Mouse (Mus musculus) forebrain, postnatal 0 days (tissue): ENCODE measurements around the gene Hectd4. TPM values are rescaled to one million over a fixed set of nuclear protein-coding genes. Genes with fewer than 3 reads are reported as not detected.

ENCODE experiments used
- ATAC-seq: fragments of 200-750 bp; cut with Nextera tagmentation; 2 replicates; pipeline ENCODE4 v1.8.0; 2017; ENCODE audit warnings: mild to moderate bottlenecking, moderate library complexity
- DNase-seq: peaks from one replicate; pipeline ENCODE4 v3.0.0-alpha.2; 2015
- H3K27ac ChIP-seq: fragments of 300-500 bp; sonication (generic); 2 replicates; pipeline ENCODE4 v1.5.1; 2014; ENCODE audit warnings: low read depth, mild to moderate bottlenecking, antibody characterized with exemption, low read length, moderate library complexity, mixed read lengths
- H3K27me3 ChIP-seq: fragments of 300-500 bp; sonication (generic); 2 replicates; pipeline ENCODE4 v1.6.1; 2014; ENCODE audit warnings: mild to moderate bottlenecking, low read length, mixed read lengths; ENCODE audit not compliant: insufficient read depth
- H3K36me3 ChIP-seq: fragments of 300-500 bp; sonication (generic); 2 replicates; pipeline ENCODE4 v1.6.1; 2014; ENCODE audit warnings: mild to moderate bottlenecking, moderate library complexity; ENCODE audit not compliant: insufficient read depth
- H3K4me1 ChIP-seq: fragments of 300-500 bp; sonication (generic); 2 replicates; pipeline ENCODE4 v1.6.1; 2014; ENCODE audit warnings: antibody characterized with exemption; ENCODE audit not compliant: insufficient read depth
- H3K4me2 ChIP-seq: fragments of 300-500 bp; sonication (generic); 2 replicates; pipeline ENCODE4 v1.6.1; 2014; ENCODE audit warnings: low read depth, mild to moderate bottlenecking, moderate library complexity
- H3K4me3 ChIP-seq: fragments of 300-500 bp; sonication (generic); 2 replicates; pipeline ENCODE4 v1.5.1; 2014; ENCODE audit warnings: low read depth, low read length, mixed read lengths
- H3K9ac ChIP-seq: fragments of 300-500 bp; sonication (generic); 2 replicates; pipeline ENCODE4 v1.6.1; 2014; ENCODE audit warnings: mild to moderate bottlenecking
- H3K9me3 ChIP-seq: fragments of 300-500 bp; sonication (generic); 2 replicates; pipeline ENCODE4 v1.6.1; 2016; ENCODE audit warnings: low read length
- CTCF ChIP-seq: sonication (generic); IDR thresholded peaks from 2 replicates; pipeline ENCODE4 v1.5.1; 2016; ENCODE audit warnings: antibody characterized with exemption, control low read depth, low read depth
- WGBS: fragments of 180-500 bp; shearing (Covaris S2); extraction: QIAGEN DNeasy Blood & Tissue Kit; methylation state at CpG from one replicate; pipeline ENCODE4 v1.1.7; 2014; 5-methylcytosine and 5-hydroxymethylcytosine counted together
- polyA plus RNA-seq: library from polyadenylated mRNA; unstranded; fragments of >200 nt; fragmentation: Nextera tagmentation; extraction: Ambion mirVana; gene quantifications from 2 replicates; pipeline ENCODE4 v1.2.1, GENCODE M21; 2015
- total RNA-seq: library from RNA; depleted of rRNA; stranded (reverse); fragments of >200 nt; gene quantifications from 2 replicates; pipeline ENCODE4 v1.2.3, GENCODE M21; 2014; rRNA removed

Hectd4 gene
- total and polyA plus RNA-seq, 2 experiments from 2014 or later: 14.0 to 107 TPM

DNA sequence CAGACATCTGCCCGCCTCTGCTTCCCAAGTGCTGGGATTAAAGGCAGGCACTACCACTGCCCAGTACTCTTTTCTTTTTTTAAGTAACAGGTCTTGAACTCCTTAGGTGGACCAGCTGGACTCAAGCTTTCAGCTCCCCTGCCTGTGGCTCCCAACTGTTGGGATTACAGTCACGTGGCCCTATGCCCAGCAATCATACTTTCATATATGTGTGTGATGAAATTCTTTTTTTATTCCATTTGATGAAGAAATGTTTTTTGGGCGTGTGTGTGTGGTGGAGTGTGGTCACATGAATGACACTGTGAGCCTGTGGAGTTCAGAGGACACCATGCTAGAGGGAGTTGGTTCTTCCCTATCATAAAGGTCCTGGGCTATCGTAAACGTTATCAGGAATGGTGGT, 179.5 kb downstream of the Hectd4 start:
- TF ChIP-seq CTCF: no peak
- H3K4me2 ChIP-seq: peak overlapping the region; percentile 83; the same call in 1 of the 2 replicates
- no peak overlapping the region for H3K27ac ChIP-seq
- no peak overlapping the region for H3K4me3 ChIP-seq
- ATAC-seq (no peak), DNase-seq (no peak)
- peaks cover 13% of the 10 kb centered on the region; the same call in 1 of the 2 replicates for H3K36me3 ChIP-seq
- H3K4me1 ChIP-seq: peaks cover 8% of the 10 kb centered on the region
- H3K9ac ChIP-seq: no peak overlapping the region
- no peaks in the 10 kb centered on the region for H3K9me3 ChIP-seq
- 91% methylated on average over 5 of the region's 5 CpGs for WGBS
- no peaks in the 10 kb centered on the region for H3K27me3 ChIP-seq

DNA sequence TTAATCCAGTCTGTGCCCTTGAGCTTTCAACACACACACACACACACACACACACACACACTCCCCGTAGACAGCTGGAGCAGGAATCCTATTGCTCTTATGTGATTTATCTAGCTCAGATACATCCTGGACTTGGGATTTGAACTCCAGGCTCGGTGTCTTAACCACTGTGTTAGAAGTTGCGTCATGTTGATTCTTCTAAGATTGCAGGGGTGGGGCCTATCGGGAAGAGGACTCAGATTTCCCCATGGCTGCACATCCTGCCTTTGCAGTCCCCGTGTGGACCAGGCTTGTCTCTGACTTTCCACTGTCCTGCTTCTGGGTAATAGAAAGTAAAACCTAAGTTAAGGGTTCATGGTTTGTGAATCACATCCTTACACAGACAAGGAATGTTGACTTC, 180.0 kb downstream of the Hectd4 start:
- ATAC-seq: no peak
- Histone ChIP-seq H3K4me2 (no peak overlapping the region), H3K4me1 (peaks cover 8% of the 10 kb centered on the region), H3K9ac (no peak overlapping the region), H3K27ac (no peak overlapping the region), H3K4me3 (no peak overlapping the region), H3K9me3 (no peaks in the 10 kb centered on the region), H3K36me3 (peaks cover 13% of the 10 kb centered on the region; the same call in 1 of the 2 replicates), H3K27me3 (no peaks in the 10 kb centered on the region)
- WGBS: 79% methylated on average over 5 of the region's 5 CpGs
- TF ChIP-seq CTCF: no peak
- no peak for DNase-seq

DNA sequence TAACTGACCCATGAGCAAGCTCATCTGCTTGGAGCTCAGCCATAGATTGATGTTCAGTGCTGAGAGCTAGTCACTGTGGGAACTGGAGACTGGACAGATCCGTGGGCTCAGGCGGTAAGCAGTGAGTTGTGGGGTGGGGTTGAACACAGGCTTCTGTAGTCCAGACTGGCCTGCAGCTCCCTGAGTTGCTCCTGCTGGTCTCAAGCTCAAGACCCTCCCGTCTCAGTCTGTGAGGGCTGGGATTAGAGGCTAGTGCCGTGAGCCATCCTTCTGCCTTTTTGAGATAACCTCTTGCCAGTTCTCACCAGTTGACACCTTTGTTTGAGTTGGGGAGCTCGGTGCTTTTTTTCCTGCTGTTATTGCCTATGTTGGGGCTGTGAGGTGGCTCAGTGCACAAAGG, 180.8 kb downstream of the Hectd4 start:
- Histone ChIP-seq H3K27ac (no peak overlapping the region), H3K9me3 (no peaks in the 10 kb centered on the region), H3K27me3 (no peaks in the 10 kb centered on the region), H3K36me3 (peaks cover 17% of the 10 kb centered on the region), H3K4me2 (no peak overlapping the region), H3K4me1 (peaks cover 8% of the 10 kb centered on the region), H3K4me3 (no peak overlapping the region), H3K9ac (no peak overlapping the region)
- WGBS: 86% methylated on average over 5 of the region's 5 CpGs
- TF ChIP-seq CTCF: no peak
- no peak for DNase-seq
- no peak for ATAC-seq

DNA sequence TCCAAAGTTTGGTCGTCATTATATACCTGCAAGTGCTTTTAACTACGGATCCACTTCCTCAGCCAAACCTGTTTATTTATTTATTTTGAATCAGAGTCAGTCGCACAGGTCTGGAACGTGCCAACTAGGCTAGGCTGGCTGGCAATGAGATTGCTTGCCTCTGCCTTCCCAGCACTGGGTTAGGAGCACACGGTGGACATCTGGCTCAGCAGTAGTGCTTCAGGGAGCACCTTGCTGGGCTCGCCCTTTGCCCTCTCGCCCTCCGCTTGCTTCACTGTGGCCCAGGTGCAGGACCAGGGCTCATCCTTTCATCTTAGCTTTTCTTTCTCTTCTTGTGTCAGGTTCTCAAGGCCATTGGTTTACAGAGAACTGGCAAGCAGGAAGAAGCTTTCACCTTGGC, 187.8 kb downstream of the Hectd4 start:
- Histone ChIP-seq H3K9ac (no peak overlapping the region), H3K4me1 (no peaks in the 10 kb centered on the region), H3K36me3 (peaks cover 49% of the 10 kb centered on the region), H3K4me2 (no peak overlapping the region), H3K27ac (no peak overlapping the region), H3K27me3 (no peaks in the 10 kb centered on the region), H3K4me3 (no peak overlapping the region), H3K9me3 (no peaks in the 10 kb centered on the region)
- no peak for ATAC-seq
- no peak for TF ChIP-seq CTCF
- WGBS: 94% methylated on average over 8 of the region's 8 CpGs
- DNase-seq: no peak

DNA sequence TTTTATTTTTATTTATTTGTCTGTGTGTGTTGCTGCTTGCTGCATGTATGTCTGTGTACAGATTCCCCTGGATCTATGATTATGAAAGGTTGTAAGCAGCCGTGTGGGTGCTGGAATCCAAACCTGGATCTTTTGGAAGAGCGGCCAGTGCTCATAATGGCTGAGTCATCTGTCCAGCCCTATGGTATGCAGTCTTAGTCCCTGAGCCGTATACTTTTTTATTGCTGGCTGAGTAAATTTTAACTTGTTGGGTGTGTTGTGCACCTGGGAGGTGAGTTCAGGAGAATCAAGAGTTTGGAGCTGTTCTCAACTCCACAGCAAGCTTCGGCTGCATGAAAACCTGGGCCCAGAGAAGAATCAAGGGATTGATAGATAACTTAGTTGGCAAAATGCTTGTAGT, 191.0 kb downstream of the Hectd4 start:
- H3K4me1 ChIP-seq: no peaks in the 10 kb centered on the region
- no peak overlapping the region for H3K4me2 ChIP-seq
- H3K9ac ChIP-seq: no peak overlapping the region
- no peaks in the 10 kb centered on the region for H3K27me3 ChIP-seq
- no peak overlapping the region for H3K27ac ChIP-seq
- H3K4me3 ChIP-seq: no peak overlapping the region
- 95% methylated on average over 4 of the region's 4 CpGs for WGBS
- no peak for TF ChIP-seq CTCF
- DNase-seq (no peak), ATAC-seq (no peak)
- H3K9me3 ChIP-seq: no peaks in the 10 kb centered on the region
- H3K36me3 ChIP-seq: peaks cover 65% of the 10 kb centered on the region

Other genes starting within 250 kb of the Hectd4 start
- gene Rph3a, start 210.1 kb upstream of the Hectd4 start, total RNA-seq: 39.2 and 44.1 TPM in 2 replicates
- 29.5 and 36.4 TPM in 2 replicates for gene Rph3a, start 210.1 kb upstream of the Hectd4 start, polyA plus RNA-seq
- 49.1 and 60.9 TPM in 2 replicates for gene Ptpn11, start 28.8 kb upstream of the Hectd4 start, total RNA-seq
- gene Ptpn11, start 28.8 kb upstream of the Hectd4 start, polyA plus RNA-seq: 21.4 and 25.5 TPM in 2 replicates
- 672 and 863 TPM in 2 replicates for gene Rpl6, start 15.7 kb upstream of the Hectd4 start, total RNA-seq
- 359 and 435 TPM in 2 replicates for gene Rpl6, start 15.7 kb upstream of the Hectd4 start, polyA plus RNA-seq
- 131 and 141 TPM in 2 replicates for gene Trafd1, start 165.4 kb downstream of the Hectd4 start, total RNA-seq
- 123 and 124 TPM in 2 replicates for gene Trafd1, start 165.4 kb downstream of the Hectd4 start, polyA plus RNA-seq
- 39.4 and 45.9 TPM in 2 replicates for gene Naa25, start 177.7 kb downstream of the Hectd4 start, total RNA-seq
- gene Naa25, start 177.7 kb downstream of the Hectd4 start, polyA plus RNA-seq: 33.7 and 44.1 TPM in 2 replicates
- 0.24 and 0.54 TPM in 2 replicates for gene Tmem116, start 231.7 kb downstream of the Hectd4 start, total RNA-seq
- 2.2 and 2.7 TPM in 2 replicates for gene Tmem116, start 231.7 kb downstream of the Hectd4 start, polyA plus RNA-seq
- gene Erp29, start 232.3 kb downstream of the Hectd4 start, total RNA-seq: 123 and 141 TPM in 2 replicates
- gene Erp29, start 232.3 kb downstream of the Hectd4 start, polyA plus RNA-seq: 185 and 187 TPM in 2 replicates